Mouse (Mus musculus): ENCODE results near the gene Abca17.

Abca17 gene

GRCm38 (mm10) chr17:24350926-24351759, at the start of gene Abca17:
TSS of gene Abca17 (minus strand) at chr17:24351068.
- DNase-seq (ENCODE audit: low spot score): peak; percentile 27

GRCm38 (mm10) chr17:24394456-24394855, 43.6 kb upstream of the Abca17 start:
- DNase-seq (ENCODE audit: low spot score): no peak

- DNase-seq (ENCODE audit: low spot score): no peak
Observed at GRCm38 (mm10) chr17:24393527-24393926, 42.7 kb upstream of the Abca17 start.

GRCm38 (mm10) chr17:24391149-24391548, 40.3 kb upstream of the Abca17 start:
- no peak for DNase-seq (ENCODE audit: low spot score)

GRCm38 (mm10) chr17:24389865-24390264, 39.0 kb upstream of the Abca17 start:
- peak; percentile 56 for DNase-seq (ENCODE audit: low spot score)

- DNase-seq (ENCODE audit: low spot score): no peak
Observed at GRCm38 (mm10) chr17:24388711-24389110, 37.8 kb upstream of the Abca17 start.

- no peak for DNase-seq (ENCODE audit: low spot score)
Observed at GRCm38 (mm10) chr17:24383789-24384188, 32.9 kb upstream of the Abca17 start.

GRCm38 (mm10) chr17:24378496-24378895, 27.6 kb upstream of the Abca17 start:
- no peak for DNase-seq (ENCODE audit: low spot score)

- DNase-seq (ENCODE audit: low spot score): no peak
Observed at GRCm38 (mm10) chr17:24375886-24376285, 25.0 kb upstream of the Abca17 start.

GRCm38 (mm10) chr17:24375094-24375712, 24.3 kb upstream of the Abca17 start:
- no peak for DNase-seq (ENCODE audit: low spot score)

GRCm38 (mm10) chr17:24365863-24366262, 15.0 kb upstream of the Abca17 start:
- DNase-seq (ENCODE audit: low spot score): no peak

GRCm38 (mm10) chr17:24364461-24364860, 13.6 kb upstream of the Abca17 start:
- no peak for DNase-seq (ENCODE audit: low spot score)

- DNase-seq (ENCODE audit: low spot score): no peak
Observed at GRCm38 (mm10) chr17:24362527-24362926, 11.7 kb upstream of the Abca17 start.

- DNase-seq (ENCODE audit: low spot score): no peak
Observed at GRCm38 (mm10) chr17:24361291-24361690, 10.4 kb upstream of the Abca17 start.

GRCm38 (mm10) chr17:24360841-24361240, 10.0 kb upstream of the Abca17 start:
- DNase-seq (ENCODE audit: low spot score): no peak

- no peak for DNase-seq (ENCODE audit: low spot score)
Observed at GRCm38 (mm10) chr17:24359903-24360302, 9.0 kb upstream of the Abca17 start.

GRCm38 (mm10) chr17:24359006-24359405, 8.1 kb upstream of the Abca17 start:
- no peak for DNase-seq (ENCODE audit: low spot score)

GRCm38 (mm10) chr17:24355284-24355683, 4.4 kb upstream of the Abca17 start:
- no peak for DNase-seq (ENCODE audit: low spot score)

GRCm38 (mm10) chr17:24353960-24354359, 3.1 kb upstream of the Abca17 start:
- DNase-seq (ENCODE audit: low spot score): no peak

- DNase-seq (ENCODE audit: low spot score): no peak
Observed at GRCm38 (mm10) chr17:24352370-24353194, 1.7 kb upstream of the Abca17 start.

GRCm38 (mm10) chr17:24351760-24352357, 991 bp upstream of the Abca17 start, which contains the start of gene Abca3:
TSS of gene Abca3 (plus strand) at chr17:24351950.
- peak; percentile 95 for DNase-seq (ENCODE audit: low spot score)

- no peak for DNase-seq (ENCODE audit: low spot score)
Observed at GRCm38 (mm10) chr17:24349176-24349575, 1.7 kb downstream of the Abca17 start.

Measured in layer of hippocampus, adult 11-12 months (tissue).